Mouse (Mus musculus) heart, postnatal 10 days (tissue): ENCODE results near the gene Gpc6. TPM values are rescaled to one million over a fixed set of nuclear protein-coding genes. Genes with fewer than 3 reads are reported as not detected.
A peak's percentile ranks its signal among the peaks of the same experiment; 100 is the strongest.

Source experiments
- DNase-seq, 2 experiments: peaks; one replicate each; pipeline ENCODE4 v3.0.0; 2021
- intact Hi-C: fragments of 180-260 bp; cut with DNase I; formaldehyde crosslinking; loops from one replicate; pipeline ENCODE4 v1.15.1; 2025
- total RNA-seq, 2 experiments: library from RNA; stranded (reverse); gene quantifications; 2 replicates each; pipeline ENCODE4 v1.2.3; 2021

The Gpc6 gene
- total RNA-seq, 2 experiments from 2014 or later = 37.0 to 40.2 TPM

DNA sequence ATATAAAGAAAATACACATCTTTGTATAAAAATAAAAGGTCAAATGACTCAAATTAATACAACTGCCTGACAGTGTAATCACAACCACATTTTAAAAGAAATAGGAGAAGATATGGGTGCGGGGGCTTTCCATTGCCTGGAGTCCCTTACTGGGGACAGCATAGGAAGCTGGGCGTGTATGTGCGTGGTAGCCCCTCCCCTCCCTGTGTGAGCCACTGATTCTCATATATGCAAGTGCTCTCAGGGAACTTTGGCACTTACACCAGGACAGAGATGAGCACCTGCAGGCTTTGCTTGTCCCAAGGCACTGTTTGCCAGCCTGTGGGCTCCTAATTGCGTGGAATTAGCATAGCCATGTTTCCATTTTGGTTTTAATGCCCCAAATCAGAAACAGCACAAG lies 644.2 kb downstream of the Gpc6 start:
- no peak for DNase-seq
- intact Hi-C loops = no loop called here

DNA sequence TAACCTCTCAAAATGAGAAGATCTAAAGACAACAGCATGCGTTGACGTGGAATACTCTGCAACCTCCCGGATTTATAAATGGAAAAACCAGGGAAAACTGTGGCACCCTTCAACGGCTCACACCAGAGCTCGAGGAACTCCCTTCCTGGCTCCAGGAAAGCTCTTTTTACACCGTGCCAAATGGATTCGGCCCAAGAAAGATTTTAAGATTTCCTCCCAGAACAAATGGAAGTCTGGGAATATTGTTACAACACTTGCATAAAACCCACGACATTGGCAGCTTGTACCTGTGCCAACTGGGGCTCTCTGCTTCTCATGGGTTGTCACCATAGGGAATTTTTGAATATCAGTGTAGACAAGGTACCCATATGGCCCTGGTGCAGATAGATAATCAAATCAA lies 647.1 kb downstream of the Gpc6 start:
- peak; percentile 17 to 31 for DNase-seq
- intact Hi-C loops = no loop called here

DNA sequence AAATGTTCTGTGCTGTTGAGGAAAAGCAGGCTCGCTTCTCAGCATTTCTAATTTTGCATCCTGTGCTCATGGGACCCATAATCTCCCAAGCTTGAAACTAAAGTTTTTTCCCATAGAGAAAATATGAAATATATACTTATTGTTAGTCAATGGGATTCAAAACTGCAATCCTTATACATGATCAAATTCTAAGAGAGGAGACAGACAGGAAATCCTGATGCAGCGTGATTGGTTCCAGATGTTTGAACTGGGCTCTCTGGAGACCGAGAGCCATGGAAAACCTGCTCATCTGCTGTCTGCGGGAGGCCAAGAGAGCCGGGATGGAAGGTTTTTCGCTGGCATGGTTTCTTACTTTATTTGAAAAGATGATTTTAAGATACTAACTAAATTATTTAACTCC lies 649.1 kb downstream of the Gpc6 start:
- intact Hi-C loops = no loop called here
- DNase-seq = peak; percentile 20 to 21

DNA sequence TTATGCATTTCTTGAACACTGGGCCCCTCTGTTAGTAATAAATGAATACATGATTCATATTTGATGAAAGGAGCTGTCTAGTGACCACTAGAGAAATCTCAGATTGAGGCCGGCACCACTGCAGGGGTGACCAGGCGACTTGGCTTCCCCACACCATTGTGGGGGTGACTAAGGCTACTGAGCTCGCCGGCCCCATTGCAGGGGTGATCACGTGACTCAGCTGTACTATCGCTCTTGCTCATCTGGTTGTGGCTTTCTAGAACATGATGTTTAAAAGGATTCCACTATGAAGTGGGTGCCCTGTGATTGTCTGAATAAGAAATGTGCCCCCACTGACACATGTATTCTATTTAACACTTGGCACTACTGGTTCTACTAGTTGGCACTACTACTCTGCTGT lies 656.6 kb downstream of the Gpc6 start:
- DNase-seq = no peak
- intact Hi-C loops = no loop called here

DNA sequence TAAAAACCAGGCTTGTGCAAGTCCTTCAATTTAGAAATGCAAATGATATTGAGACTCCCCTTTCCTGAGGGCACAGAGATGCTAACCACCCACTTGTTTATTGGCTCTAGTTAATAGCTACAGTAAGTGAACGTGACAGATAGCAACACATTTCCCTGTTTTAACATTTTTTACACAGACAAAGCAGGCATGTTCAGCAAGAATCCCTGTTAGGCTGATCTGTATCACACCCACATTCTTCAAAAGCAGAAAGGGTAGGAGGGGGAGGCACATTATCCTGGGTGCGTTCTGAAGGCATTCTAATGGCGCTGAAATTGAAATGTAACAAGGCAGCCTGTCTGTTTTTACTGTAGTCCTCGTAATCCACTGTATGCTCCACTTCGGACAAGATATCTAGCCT lies 674.6 kb downstream of the Gpc6 start:
- no peak for DNase-seq
- intact Hi-C loops = no loop called here

DNA sequence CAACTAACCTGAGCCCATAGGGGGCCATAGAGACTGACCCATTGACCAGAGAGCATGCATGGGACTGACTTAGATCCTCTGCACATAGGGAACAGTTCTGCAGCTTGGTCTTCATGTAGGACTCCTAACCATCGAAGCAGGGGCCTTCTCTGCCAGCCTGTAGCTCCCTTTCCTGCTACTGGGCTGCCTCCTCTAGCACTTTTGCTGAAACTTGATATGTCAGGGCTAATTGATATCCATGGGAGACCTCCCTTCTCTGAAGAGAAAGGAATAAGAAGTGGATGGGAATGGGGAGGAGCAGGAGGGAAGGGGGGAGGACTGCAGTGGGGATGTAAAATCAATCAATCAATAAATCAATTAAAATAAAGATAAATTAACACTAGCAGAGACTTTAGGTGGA lies 678.7 kb downstream of the Gpc6 start:
- intact Hi-C loops = no loop called here

DNA sequence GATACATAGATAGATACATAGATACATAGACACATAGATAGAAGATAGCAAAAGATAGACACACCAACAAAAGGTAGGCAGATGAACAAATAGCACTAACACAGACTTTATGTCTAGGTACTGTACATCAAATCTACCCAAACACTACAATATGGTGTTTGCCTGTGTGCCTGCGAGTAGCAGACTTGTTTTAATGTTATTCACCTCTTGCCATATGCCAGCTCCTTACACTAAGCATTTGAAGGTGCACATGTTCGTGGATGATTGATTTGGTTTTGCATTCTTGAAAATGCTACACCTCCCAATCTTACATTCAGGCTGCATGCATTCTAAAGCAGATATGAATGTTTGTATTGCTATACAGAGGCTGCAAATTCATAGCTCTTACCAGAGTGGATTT lies 680.6 kb downstream of the Gpc6 start:
- no peak for DNase-seq
- intact Hi-C loops = no loop called here

More for the DNA sequence above, 678.7 kb downstream of the Gpc6 start:
- no peak for DNase-seq

DNA sequence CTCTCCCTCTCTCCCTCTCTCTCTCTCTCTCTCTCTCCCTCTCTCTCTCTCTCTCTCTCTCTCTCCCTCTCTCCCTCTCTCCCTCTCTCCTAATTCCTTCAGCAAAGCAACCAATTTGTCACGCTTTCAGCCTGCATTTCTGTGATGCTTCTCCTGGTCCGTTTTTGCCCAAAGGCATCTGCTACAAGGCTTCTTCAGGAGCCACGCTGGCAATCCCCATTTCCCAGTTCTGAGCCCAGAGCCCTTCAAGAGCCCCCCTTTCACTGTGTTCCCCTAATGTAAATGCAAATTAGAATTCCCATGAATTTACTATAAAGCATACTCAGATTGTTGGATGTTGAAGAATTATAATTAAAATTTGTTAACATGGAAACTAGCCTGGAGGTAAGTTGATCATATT lies 686.0 kb downstream of the Gpc6 start:
- DNase-seq = no peak
- intact Hi-C loops = no loop called here

DNA sequence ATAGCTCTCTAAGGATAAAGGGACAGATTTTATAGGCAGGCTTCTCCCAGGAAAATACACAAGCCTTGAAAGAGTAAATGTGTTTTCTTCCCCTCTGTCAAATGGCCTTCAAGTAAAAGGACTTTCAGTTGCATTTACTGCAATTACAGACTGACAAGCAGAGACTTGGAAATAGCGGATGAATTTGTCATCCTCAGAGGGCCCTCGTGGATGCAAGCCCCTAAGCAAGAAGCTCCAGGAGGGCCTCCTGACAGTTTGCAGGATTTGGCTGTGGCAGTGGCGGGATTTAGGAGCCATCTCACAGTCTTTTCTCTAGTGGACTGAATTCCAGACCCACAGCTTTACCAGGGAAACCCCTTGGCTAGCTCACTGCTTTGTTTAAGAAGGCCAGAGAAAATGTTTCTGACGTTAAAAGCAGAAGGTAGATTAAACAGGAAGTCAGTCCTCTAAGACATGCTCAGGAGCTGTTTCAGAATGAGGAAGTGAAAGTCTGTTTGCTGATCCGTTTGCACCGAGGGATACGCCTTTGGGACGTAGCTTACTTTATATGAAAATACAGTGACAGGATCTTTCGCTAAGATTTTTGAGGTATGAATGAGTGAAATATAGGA lies 700.1 kb downstream of the Gpc6 start:
- no peak for DNase-seq
- intact Hi-C loops = no loop called here

DNA sequence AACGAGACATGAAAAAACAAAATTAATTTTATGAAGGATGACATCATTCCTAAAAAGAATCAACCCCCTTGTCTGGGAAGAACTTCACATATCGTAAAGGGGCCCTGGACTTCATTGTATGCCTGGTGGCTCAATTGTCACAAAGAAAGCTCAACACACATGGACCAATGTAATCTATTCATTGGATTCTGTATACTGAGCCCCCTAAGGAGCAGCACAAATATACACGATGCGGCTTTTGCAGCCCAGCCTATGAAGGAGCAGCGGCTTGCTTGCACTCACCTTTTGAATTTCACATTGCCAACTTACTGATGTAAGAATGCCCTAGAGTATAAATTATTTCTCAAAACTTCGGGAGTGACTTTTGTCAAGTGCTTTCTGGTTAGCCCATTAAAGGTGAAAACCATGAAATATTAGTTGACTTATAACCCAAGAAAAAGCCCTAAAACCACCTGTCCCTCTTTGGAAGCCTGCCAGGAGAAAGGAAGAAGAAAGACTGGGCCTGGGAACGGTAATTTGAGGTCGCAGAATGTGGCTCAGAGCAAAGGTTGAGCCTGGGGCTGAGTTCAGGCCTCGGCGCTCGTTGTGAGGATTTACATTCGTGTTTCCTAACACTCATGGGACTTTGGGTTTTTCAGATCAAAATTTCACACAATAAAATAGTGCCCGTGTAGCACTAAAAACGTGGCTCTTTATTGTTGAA lies 709.3 kb downstream of the Gpc6 start:
- intact Hi-C loops = no loop called here
- DNase-seq = no peak

DNA sequence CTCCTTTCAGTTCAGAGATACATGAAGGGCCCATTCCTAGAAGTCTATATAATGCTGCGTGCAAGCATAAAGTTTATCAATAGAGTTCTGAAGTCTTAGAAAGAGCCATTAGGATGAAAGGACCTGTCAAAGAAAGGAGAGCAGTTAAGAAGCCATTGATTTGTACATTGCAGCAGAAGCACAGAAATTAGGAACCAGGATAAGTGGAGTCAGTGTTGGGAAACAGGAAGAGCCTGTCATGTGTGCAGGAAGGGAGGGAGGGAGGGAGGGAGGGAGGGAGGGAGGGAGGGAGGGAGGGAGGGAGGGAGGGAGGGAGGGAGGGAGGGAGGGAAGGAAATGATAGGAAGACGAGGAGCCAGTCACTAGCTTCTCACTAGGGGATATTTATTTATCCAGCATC lies 716.7 kb downstream of the Gpc6 start:
- intact Hi-C loops = no loop called here
- DNase-seq = no peak

DNA sequence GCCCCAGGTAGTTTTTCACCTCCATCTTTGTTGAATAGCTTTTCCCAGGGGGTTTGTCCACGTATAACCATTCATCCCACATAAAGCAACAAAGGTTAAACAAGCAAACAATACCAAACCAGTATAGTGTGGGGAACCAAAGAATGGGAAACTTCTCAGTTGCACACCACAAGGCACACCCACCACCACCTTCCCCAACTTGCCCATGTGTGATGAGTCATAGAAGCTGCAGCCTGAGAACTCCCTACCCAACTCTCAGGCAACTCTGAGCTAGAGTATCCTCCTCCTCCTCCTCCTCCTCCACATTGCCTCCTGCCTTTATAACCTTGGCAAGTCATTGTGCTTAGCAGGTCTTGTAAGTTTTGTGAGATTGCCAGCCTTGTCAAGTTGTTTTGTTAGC lies 718.0 kb downstream of the Gpc6 start:
- DNase-seq = no peak
- intact Hi-C loops = no loop called here

DNA sequence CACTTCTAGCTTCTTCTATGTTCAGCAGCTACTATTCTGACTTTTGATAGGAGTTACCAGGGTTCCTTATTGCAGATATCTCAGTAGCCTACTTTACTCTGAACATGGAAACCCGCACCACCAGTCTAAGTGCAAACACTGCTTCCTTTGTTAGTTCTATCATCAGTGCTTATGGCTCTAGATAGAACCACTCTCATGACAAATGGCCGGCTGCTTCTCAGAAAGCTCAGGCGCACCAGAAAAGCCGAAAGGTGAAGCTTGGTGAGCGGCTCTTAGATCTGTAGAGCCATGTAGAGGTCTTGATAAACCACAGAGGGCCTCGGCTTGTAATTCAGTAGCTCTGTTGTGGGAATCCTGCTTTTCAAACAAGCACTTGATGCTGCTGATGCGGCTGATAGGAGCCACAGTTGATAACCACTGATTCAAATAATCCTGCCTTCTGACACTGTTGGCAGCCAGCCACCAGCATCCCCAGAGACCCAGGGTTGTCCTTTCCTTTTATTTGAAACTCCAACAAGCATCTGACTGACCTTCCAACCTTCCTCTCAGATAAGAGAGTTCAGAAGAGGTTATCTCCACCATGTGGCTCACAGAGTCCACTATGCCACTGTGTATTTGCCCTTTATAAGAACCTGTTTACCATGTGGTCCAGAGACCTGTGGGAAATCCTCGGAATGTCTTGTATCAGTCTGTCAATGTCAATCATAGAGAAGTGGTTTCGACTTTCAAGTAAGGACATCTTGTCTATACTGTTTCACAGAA lies 723.3 kb downstream of the Gpc6 start:
- intact Hi-C loops = no loop called here
- peak; percentile 29 for DNase-seq

DNA sequence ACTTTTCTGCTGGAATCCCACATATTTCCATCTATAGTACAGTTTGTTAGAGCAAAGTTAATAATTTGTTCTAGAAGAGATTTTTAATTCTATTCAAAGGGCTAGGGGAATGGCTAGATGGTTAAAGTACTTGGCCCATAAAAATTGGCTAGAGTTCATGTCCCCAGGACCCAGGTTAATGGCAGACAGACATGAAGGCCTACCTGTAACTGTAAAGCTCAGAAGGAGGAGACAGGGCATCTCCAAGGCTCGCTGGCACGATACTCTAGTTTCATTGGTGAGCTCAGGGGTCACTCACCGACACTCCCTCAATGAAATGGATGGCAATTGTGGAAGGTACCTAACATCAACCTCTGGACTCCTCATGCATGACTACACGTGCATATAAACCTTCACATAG lies 725.0 kb downstream of the Gpc6 start:
- intact Hi-C loops = no loop called here
- no peak for DNase-seq

DNA sequence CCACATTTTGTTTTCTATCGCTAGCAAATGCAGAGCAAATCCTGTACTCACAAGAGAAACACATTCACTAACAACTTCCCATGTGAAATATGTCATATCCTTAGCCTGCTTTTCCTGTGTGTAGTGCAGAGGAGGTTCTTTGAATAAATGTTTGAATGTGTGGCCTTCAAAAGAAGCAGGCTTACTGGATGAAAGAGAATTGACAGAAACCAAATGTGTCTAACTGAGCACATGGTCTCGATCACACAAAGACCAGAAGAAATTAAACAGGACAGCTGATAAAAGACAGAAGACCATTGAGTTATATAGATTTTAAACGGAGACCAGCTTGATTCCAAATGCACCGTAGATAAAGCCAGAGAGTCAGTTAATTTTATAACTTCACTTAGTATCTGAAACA lies 726.2 kb downstream of the Gpc6 start:
- no peak for DNase-seq
- intact Hi-C loops = no loop called here

DNA sequence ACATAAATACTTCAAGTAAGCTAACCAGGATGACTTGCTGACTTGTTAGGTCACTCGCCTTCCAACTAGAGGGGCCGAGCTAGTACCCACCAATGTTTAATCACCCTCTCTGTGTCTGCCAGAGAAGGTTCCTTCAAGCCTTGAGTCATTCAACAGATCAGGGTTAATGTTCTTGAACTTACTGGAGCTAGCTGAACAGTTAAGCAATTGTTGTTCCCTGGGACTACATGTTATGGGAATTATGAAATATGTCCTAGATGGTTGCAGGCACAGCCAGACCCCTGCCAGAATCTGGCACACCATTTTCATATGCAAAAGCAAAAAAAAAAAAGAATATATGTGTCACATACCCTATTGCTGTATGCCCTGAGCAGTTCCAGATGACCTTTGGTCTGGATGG lies 726.8 kb downstream of the Gpc6 start:
- no peak for DNase-seq
- intact Hi-C loops = no loop called here

DNA sequence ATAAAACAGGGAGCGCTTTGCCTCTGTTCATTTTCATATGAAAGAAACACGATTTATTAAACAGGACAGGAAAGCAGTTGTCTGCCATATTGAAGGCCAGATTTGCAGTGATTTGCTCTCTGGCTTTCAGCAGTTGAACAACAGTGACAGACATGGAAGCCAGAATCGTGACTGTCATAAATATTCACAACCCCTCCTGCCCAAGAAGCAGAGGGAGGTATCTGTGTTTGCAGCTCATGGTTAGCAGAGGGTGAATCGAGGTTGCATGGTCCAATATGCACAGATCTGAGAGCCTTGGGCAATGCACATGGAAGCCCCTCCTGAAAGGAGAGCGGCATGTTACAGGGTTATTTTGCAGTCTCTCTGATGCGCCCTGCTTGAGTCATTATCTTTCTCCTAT lies 730.3 kb downstream of the Gpc6 start:
- intact Hi-C loops = no loop called here
- no peak for DNase-seq

DNA sequence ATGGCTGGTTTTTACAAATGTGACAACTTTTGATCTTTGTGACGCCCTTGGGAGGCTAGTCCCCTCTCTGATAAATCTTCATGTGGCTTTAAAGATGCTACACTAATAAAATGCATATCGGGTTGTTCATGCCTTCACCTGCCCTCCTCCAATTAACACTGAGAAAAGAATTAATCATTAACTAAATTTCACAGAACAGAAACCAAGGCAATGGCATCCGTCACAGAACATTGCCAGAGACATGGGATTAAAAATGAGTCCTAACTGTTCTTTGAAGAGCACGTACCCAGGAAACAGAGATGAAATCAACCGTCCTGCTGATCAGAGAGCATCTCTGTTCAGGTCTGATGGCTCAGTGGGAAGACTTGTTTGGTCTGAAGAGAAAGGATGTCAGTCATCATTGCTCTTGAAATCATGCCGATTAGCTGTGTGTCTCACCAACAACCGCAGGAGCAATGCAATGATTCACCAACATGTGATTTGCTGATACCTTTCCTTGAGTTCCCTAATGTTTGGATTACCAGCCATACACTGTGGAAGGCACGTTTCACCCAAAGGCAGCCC lies 734.2 kb downstream of the Gpc6 start:
- DNase-seq = no peak
- intact Hi-C loops = no loop called here

DNA sequence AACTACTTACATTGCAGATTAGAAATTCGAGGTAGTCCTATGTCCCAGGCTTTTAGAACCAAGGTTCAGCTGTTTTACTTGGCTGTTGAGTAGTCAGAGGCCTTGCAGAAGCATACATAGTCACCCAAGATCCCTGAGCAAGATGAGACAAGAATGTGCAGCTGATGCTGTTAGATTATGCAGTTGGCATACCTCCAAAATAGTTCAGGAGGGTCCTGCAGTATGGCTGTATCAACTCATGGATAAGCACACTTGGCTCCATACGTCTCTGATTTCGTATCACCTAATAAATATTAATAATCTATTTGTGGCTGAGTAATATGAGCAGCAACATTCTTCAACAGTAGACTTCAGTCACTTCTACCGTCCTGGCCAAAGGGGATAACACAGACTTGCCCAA lies 737.1 kb downstream of the Gpc6 start:
- DNase-seq = no peak
- intact Hi-C loops = no loop called here

DNA sequence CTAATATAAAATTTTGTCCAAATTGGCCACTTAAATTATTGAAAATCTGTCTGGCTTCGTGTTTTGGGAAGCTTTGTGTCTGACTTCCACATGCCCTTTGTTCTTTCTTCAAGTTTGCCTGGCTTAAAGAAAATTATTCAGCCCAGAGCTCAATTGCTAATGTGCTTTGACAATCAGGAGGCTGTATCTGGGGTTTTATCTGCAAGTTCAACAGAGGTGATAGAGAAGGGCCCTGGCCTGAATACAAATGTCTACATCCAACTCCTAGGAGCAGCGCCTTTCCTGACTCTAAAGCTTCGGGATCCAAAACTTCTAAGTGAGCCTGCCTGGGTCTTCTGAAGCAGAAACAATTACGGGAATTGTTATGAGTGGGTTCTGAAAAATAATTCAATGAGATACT lies 739.7 kb downstream of the Gpc6 start:
- intact Hi-C loops = no loop called here
- DNase-seq = no peak

DNA sequence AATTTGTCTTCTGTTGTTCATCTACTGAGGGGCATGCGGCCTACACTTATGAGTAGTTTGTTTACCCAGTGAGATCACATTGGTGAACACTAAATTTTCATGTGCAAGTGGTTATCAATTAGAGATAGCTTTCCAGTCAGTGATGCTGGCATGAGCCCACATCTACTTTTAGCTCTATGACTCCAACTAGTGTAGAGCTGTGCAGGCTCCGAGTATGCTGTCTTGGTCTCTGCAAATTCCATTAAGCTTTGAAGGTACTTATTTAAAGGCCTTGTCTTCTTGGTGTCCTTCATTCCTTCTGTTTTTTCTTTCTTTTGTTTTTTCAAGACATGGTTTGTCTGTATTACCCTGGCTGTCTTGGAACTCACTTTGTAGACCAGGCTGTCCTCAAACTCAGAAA lies 741.0 kb downstream of the Gpc6 start:
- intact Hi-C loops = no loop called here
- peak; percentile 47 to 52 for DNase-seq

DNA sequence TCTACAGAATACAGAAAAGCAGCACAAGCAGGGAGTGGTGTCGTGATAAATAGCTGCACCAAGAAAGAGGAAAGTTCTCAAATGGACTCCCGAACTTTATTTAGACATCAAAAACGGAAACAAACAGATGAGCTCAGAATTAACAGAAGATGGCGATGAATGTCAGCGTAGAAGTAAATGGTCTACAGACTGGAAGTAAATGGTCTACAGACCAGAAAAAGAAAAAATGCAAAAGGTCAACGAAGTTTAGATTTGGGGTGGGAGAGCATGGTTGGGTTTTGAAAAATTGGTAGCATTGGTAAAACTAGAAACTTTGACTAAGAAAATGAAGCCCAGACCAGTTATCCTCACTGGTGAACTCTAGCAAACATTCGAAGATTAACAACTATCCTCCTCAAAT lies 748.4 kb downstream of the Gpc6 start:
- DNase-seq = no peak
- intact Hi-C loops = no loop called here
